Mouse (Mus musculus) forebrain, embryonic 13.5 days (tissue): Measurements from ENCODE around the gene Rexo1. TPM values are rescaled to one million over a fixed set of nuclear protein-coding genes. Genes with fewer than 3 reads are reported as not detected.

ENCODE experiments used
- microRNA-seq: library from miRNA; unstranded; fragments of <30 nt; microRNA quantifications from one replicate; pipeline ENCODE4, GENCODE M21; 2016
- polyA plus RNA-seq: library from polyadenylated mRNA; unstranded; fragments of >200 nt; fragmentation: Nextera tagmentation; extraction: Ambion mirVana; gene quantifications from 2 replicates; pipeline ENCODE4 v1.2.1, GENCODE M21; 2015

The Rexo1 gene
- polyA plus RNA-seq, 1 experiment from 2014 or later = 27.5 TPM

Small RNA genes within 50 kb of the gene (microRNA-seq; reads per million reads assigned to microRNA genes)
- gene Mir6912 = not detected

Other genes starting within 250 kb of the Rexo1 start
- 42.7 and 43.3 TPM in 2 replicates for gene 2310011J03Rik, start 241.0 kb downstream of the Rexo1 start, polyA plus RNA-seq
- 2.9 and 3.0 TPM in 2 replicates for gene Pcsk4, start 232.1 kb downstream of the Rexo1 start, polyA plus RNA-seq
- gene Reep6, start 231.6 kb downstream of the Rexo1 start, polyA plus RNA-seq = 2.0 and 3.0 TPM in 2 replicates
- gene Adamtsl5, start 213.1 kb downstream of the Rexo1 start, polyA plus RNA-seq = 0.18 and 0.21 TPM in 2 replicates
- gene Plk5, start 205.1 kb downstream of the Rexo1 start, polyA plus RNA-seq = 0.40 and 0.64 TPM in 2 replicates
- 15.5 and 16.6 TPM in 2 replicates for gene Mex3d, start 173.9 kb downstream of the Rexo1 start, polyA plus RNA-seq
- 304 and 319 TPM in 2 replicates for gene Mbd3, start 162.0 kb downstream of the Rexo1 start, polyA plus RNA-seq
- gene Uqcr11, start 154.7 kb downstream of the Rexo1 start, polyA plus RNA-seq = 593 and 623 TPM in 2 replicates
- 112 and 119 TPM in 2 replicates for gene Tcf3, start 127.9 kb downstream of the Rexo1 start, polyA plus RNA-seq
- gene Onecut3, start 66.7 kb downstream of the Rexo1 start, polyA plus RNA-seq = 0.35 and 0.57 TPM in 2 replicates
- gene Atp8b3, start 22.4 kb downstream of the Rexo1 start, polyA plus RNA-seq = 0.33 and 0.36 TPM in 2 replicates
- gene Klf16, start 15.8 kb upstream of the Rexo1 start, polyA plus RNA-seq = 6.6 and 7.5 TPM in 2 replicates
- 72.3 and 74.9 TPM in 2 replicates for gene Abhd17a, start 28.8 kb upstream of the Rexo1 start, polyA plus RNA-seq
- gene Scamp4, start 41.3 kb upstream of the Rexo1 start, polyA plus RNA-seq = 56.7 and 69.6 TPM in 2 replicates
- gene Adat3, start 41.3 kb upstream of the Rexo1 start, polyA plus RNA-seq = 4.8 and 6.7 TPM in 2 replicates
- 4.0 and 4.4 TPM in 2 replicates for gene Gm49322, start 44.5 kb upstream of the Rexo1 start, polyA plus RNA-seq
- 55.0 and 73.2 TPM in 2 replicates for gene Csnk1g2, start 61.3 kb upstream of the Rexo1 start, polyA plus RNA-seq
- gene Btbd2, start 95.5 kb upstream of the Rexo1 start, polyA plus RNA-seq = 59.2 and 61.2 TPM in 2 replicates
- 52.3 and 55.1 TPM in 2 replicates for gene Mknk2, start 116.6 kb upstream of the Rexo1 start, polyA plus RNA-seq
- gene Mob3a, start 140.4 kb upstream of the Rexo1 start, polyA plus RNA-seq = 47.9 and 51.6 TPM in 2 replicates
- gene Izumo4, start 140.6 kb upstream of the Rexo1 start, polyA plus RNA-seq = 24.5 and 26.3 TPM in 2 replicates
- 80.2 and 82.9 TPM in 2 replicates for gene Ap3d1, start 180.7 kb upstream of the Rexo1 start, polyA plus RNA-seq
- gene Dot1l, start 193.6 kb upstream of the Rexo1 start, polyA plus RNA-seq = 19.9 and 21.1 TPM in 2 replicates
- 63.5 and 67.3 TPM in 2 replicates for gene Sf3a2, start 236.6 kb upstream of the Rexo1 start, polyA plus RNA-seq
- 141 and 151 TPM in 2 replicates for gene Plekhj1, start 237.1 kb upstream of the Rexo1 start, polyA plus RNA-seq
- 0.13 TPM in 1 of 2 replicates, not detected in the other for gene Amh, start 243.7 kb upstream of the Rexo1 start, polyA plus RNA-seq